Mouse (Mus musculus) CD4-positive naive resting alpha-beta T cell, adult 57 days (primary cell): ENCODE data around the gene Clstn2. TPM values are rescaled to one million over a fixed set of nuclear protein-coding genes. Genes with fewer than 3 reads are reported as not detected.

Experiments used
- total RNA-seq: library from RNA; stranded (reverse); gene quantifications from one replicate; pipeline ENCODE4 v1.2.4, GENCODE M21; 2023

Clstn2 gene
- total RNA-seq = not detected

DNA sequence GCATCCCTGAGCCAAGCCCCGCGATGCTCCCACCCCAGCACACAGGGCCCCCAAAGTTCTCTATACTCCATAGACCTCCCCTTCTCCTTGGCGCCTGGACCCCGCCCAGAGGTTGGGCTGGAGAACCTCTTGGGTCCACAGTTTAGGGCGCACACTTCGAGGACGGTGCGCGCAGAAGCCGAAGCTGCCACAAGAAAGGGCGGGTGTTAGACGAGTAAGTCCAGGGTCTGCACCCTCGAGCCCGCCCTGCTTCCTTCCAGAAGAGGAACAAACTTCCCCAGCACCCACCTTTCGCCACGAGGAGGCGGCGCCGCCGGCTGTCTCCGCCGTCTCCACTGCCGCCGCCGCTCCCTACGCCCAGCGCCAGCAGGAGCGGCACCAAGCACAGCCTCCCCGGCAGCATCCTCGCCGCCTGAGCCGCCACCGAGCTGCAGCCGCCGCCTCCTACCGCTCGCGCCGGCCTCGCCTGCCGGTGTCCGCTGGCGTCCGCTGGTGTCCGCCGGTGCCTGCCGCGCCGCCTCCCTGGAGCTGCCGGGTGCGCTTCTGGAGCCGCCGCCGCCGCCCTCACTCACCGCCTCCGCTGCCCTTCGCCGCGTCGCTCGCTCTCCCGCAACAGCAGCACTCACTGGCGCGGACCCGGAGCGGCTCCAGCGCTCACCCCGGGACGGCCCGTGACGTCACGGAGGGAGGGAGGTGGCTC, at the start of gene Clstn2:
Clstn2 (minus strand) TSS at position 609 of the 700 bp plus-strand sequence.

